Mouse (Mus musculus): Measurements from ENCODE around the gene 4931440F15Rik. TPM values are rescaled to one million over a fixed set of nuclear protein-coding genes. Genes with fewer than 3 reads are reported as not detected.

4931440F15Rik gene
- total and polyA plus RNA-seq, 3 experiments = 0.06 to 0.08 TPM; not detected in 1

DNA sequence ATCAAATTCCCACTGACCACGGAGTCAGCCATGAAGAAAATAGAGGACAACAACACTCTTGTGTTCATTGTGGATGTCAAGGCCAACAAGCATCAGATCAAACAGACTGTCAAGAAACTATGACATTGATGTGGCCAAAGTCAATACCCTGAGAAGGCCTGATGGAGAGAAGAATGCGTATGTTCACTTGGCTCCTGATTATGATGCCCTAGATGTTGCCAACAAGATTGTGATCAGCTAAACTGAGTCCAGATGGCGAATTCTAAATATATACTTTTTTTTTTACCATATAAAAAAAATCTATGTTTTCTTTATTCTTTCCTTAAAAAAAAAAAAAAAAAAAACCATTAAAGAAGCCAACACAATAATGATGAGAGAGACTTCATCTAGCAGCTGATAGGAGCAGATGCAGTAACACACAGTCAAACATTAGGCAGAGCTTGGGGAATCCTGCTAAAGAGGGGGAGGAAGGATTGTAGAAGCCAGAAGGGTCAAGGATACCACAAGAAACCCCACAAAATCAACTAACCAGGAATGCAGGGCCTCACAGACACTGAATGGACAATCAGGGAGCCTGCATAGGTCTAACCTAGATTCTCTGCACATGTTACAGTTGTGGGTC lies 15.2 kb upstream of the 4931440F15Rik start (continued):
- no peak for TF ChIP-seq USF1 (IDR thresholded peaks at IDR 0.05; ENCODE audit: low read depth, low read length)

DNA sequence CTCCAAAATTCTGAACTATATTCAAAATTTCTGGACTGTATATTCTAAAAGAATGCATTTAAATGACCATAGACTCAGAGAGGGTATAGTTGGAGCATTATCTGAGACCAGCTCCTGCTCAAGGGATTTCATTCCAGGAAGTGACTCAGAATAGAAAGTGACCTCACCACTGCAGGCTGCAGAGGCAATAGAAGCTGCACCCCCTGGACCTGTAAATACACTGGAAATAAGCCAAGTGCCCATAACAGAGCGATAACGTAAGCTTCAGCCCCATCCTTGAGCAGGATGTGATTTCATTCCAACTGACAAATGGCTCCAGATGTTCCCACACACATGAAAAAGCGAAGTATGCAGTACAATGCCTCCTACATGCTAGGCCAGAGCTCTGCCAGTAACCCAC lies 14.3 kb upstream of the 4931440F15Rik start:
- no peak for TF ChIP-seq NRF1 (IDR thresholded peaks at IDR 0.05; ENCODE audit: insufficient read depth, low read depth, low read length, poor library complexity, severe bottlenecking)
- peak in 1 of 2 experiments; percentile 13; a peak in 1 of 4 replicates for TF ChIP-seq EP300 (IDR thresholded peaks at IDR 0.05; ENCODE audit: low read depth in 1 of 2, low read length in 2 of 2)
- TF ChIP-seq HCFC1 (IDR thresholded peaks at IDR 0.05; ENCODE audit: low read depth, low read length) = no peak
- H3K4me3 ChIP-seq (ENCODE audit: control insufficient read depth in 1 of 2, insufficient read depth in 1 of 2, low read depth in 2 of 2, low read length in 2 of 2) = no peak overlapping the region
- no peaks in the 10 kb centered on the region for H3K79me2 ChIP-seq (ENCODE audit: control insufficient read depth, insufficient read depth, low read length, poor library complexity)
- no peaks in the 10 kb centered on the region; a peak in 1 of 4 replicates for H3K36me3 ChIP-seq (ENCODE audit: control insufficient read depth in 1 of 2, insufficient read depth in 2 of 2, low read length in 2 of 2)
- no peak overlapping the region for H3K9ac ChIP-seq (ENCODE audit: control insufficient read depth, low read depth, low read length, poor library complexity, severe bottlenecking)
- no peaks in the 10 kb centered on the region for H3K9me3 ChIP-seq (replicated peaks; ENCODE audit: insufficient read depth, low read length)
- peak; percentile 41 for DNase-seq (ENCODE audit: low read depth, low spot score)
- no peaks in the 10 kb centered on the region for H3K4me1 ChIP-seq (ENCODE audit: control insufficient read depth in 1 of 2, insufficient read depth in 2 of 2, low read length in 2 of 2)
- H3K27ac ChIP-seq (ENCODE audit: control insufficient read depth, low read depth, low read length) = no peak overlapping the region
- H3K27me3 ChIP-seq (ENCODE audit: control insufficient read depth in 1 of 2, insufficient read depth in 2 of 2, low read length in 2 of 2) = no peaks in the 10 kb centered on the region

DNA sequence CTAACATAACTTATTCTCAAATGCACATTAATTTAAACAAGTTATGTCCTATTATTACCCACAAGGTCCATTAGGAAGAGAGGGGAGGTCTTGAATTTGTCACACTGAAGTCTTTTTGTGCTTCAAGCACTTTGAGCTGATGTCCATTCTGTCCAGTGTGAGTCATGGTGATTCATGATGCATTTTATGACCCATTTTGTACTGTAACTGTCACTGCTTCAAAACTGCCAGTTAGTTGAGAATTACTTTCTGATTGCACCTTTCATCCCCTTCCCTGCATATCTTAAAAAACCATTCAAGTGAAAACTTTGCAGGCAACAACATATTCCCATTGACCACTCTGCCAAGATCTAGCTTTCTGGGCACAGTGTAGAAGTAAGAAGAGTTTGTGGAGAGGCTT lies 11.6 kb upstream of the 4931440F15Rik start:
- no peak overlapping the region for H3K4me3 ChIP-seq (ENCODE audit: control insufficient read depth in 1 of 2, insufficient read depth in 1 of 2, low read depth in 2 of 2, low read length in 2 of 2)
- H3K36me3 ChIP-seq (ENCODE audit: control insufficient read depth in 1 of 2, insufficient read depth in 2 of 2, low read length in 2 of 2) = no peaks in the 10 kb centered on the region; a peak in 1 of 4 replicates
- no peak for TF ChIP-seq CHD2 (IDR thresholded peaks at IDR 0.05; ENCODE audit: low read length)
- TF ChIP-seq TAL1 (IDR thresholded peaks at IDR 0.05; ENCODE audit: low read length) = no peak
- no peak for TF ChIP-seq E2F4 (IDR thresholded peaks at IDR 0.05; ENCODE audit: borderline replicate concordance, low read depth, low read length)
- TF ChIP-seq EP300 (IDR thresholded peaks at IDR 0.05; ENCODE audit: low read depth in 1 of 2, low read length in 2 of 2) = no peak
- TF ChIP-seq MYC (IDR thresholded peaks at IDR 0.05; ENCODE audit: low read depth, low read length) = no peak
- no peak for TF ChIP-seq GATA1 (IDR thresholded peaks at IDR 0.05; ENCODE audit: low read depth, low read length)
- no peak for TF ChIP-seq NRF1 (IDR thresholded peaks at IDR 0.05; ENCODE audit: insufficient read depth, low read depth, low read length, poor library complexity, severe bottlenecking)
- TF ChIP-seq SIN3A (IDR thresholded peaks at IDR 0.05; ENCODE audit: low read length) = no peak
- TF ChIP-seq POLR2AphosphoS5 (IDR thresholded peaks at IDR 0.05; ENCODE audit: borderline replicate concordance, low read depth, low read length) = no peak
- TF ChIP-seq RCOR1 (IDR thresholded peaks at IDR 0.05; ENCODE audit: low read depth, low read length) = no peak
- no peak for TF ChIP-seq ZMIZ1 (IDR thresholded peaks at IDR 0.05; ENCODE audit: low read depth, low read length)
- TF ChIP-seq HCFC1 (IDR thresholded peaks at IDR 0.05; ENCODE audit: low read depth, low read length) = no peak
- no peak for TF ChIP-seq CHD1 (IDR thresholded peaks at IDR 0.05; ENCODE audit: low read depth, low read length)
- no peak for TF ChIP-seq MAZ (IDR thresholded peaks at IDR 0.05; ENCODE audit: low read depth, low read length)
- no peak for TF ChIP-seq JUND (IDR thresholded peaks at IDR 0.05; ENCODE audit: low read depth, low read length)
- TF ChIP-seq TBP (IDR thresholded peaks at IDR 0.05; ENCODE audit: low read depth, low read length) = no peak
- H3K9ac ChIP-seq (ENCODE audit: control insufficient read depth, low read depth, low read length, poor library complexity, severe bottlenecking) = no peak overlapping the region
- H3K79me2 ChIP-seq (ENCODE audit: control insufficient read depth, insufficient read depth, low read length, poor library complexity) = no peaks in the 10 kb centered on the region
- no peaks in the 10 kb centered on the region for H3K9me3 ChIP-seq (replicated peaks; ENCODE audit: insufficient read depth, low read length)
- no peaks in the 10 kb centered on the region for H3K27me3 ChIP-seq (ENCODE audit: control insufficient read depth in 1 of 2, insufficient read depth in 2 of 2, low read length in 2 of 2)
- H3K27ac ChIP-seq (ENCODE audit: control insufficient read depth, low read depth, low read length) = no peak overlapping the region
- DNase-seq (ENCODE audit: low read depth, low spot score) = no peak
- H3K4me1 ChIP-seq (ENCODE audit: control insufficient read depth in 1 of 2, insufficient read depth in 2 of 2, low read length in 2 of 2) = no peaks in the 10 kb centered on the region
